Mouse (Mus musculus) c-Kit-positive CD71-positive TER-119-negative erythroid progenitor cells, embryonic 14.5 days (primary cell): ENCODE data around the gene Sh2d1a.

Experiments
- DNase-seq: peaks from one replicate; pipeline ENCODE4 v3.0.0-alpha.2; 2013; ENCODE audit warnings: low read depth

Sh2d1a gene

DNA sequence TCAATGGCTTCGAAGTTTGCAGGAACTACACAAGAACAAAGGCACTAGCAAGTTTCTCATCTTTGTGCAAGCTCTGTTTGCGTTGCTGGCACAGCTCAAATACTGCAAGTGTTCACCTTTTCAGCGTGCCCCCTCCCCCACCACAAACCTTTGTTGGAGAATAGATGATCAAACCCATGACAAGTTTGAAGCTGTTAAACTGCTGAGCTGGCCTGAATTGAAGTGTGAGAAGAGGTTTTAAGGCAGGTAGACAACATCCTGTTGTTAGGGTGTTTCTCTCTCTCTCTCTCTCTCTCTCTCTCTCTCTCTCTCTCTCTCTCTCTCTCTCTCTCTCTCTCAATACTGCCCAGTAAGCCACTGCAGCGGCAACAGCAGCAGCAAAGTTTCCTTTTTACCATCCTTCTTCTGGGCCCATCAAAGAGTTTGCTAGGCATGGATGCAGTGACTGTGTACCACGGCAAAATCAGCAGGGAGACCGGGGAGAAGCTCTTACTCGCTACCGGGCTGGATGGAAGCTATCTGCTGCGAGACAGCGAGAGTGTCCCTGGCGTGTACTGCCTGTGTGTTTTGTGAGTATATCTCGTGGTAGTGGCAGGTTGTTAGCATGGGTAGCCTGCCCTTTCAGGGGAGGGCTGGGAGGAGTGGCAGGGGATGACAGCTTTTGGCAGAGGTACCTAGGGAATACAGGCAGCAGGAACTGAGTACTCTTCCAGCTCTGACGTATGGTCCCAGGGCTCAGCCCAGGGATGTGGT, at the start of gene Sh2d1a:
Sh2d1a (plus strand) TSS at position 163 of the 753 bp plus-strand sequence.
- no peak for DNase-seq

- no peak for DNase-seq
These were observed 49.3 kb upstream of the Sh2d1a start for GRCm38 (mm10) chrX:42453001-42453400.

GRCm38 (mm10) chrX:42454533-42454932, 47.7 kb upstream of the Sh2d1a start:
- DNase-seq, result no peak

GRCm38 (mm10) chrX:42489446-42489845, 12.8 kb upstream of the Sh2d1a start, which contains the start of gene Tex13c2:
Tex13c2 (plus strand) TSS chrX:42489691.
- no peak for DNase-seq

DNA sequence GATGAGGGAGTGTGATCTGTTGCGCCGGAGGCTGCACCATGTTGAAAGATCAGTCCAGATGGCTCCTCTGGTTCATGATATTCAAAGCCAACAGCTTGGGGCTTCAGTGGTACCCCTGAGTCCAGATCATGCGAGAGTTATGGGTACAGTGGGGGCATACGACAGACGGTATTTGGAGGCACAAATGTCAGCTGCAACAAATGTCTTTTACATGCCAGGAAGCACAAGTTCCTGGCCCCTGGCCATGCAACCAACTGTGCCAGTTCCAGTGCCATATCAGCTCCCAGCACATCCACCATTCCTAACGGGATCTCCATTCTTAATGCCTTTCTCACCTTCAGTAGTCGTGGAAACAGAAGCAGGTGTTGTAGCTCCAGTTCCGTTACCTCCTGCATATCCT, 11.9 kb upstream of the Sh2d1a start:
- DNase-seq, result no peak

- DNase-seq, result no peak
These were observed 1.7 kb upstream of the Sh2d1a start for GRCm38 (mm10) chrX:42500538-42500937.

DNA sequence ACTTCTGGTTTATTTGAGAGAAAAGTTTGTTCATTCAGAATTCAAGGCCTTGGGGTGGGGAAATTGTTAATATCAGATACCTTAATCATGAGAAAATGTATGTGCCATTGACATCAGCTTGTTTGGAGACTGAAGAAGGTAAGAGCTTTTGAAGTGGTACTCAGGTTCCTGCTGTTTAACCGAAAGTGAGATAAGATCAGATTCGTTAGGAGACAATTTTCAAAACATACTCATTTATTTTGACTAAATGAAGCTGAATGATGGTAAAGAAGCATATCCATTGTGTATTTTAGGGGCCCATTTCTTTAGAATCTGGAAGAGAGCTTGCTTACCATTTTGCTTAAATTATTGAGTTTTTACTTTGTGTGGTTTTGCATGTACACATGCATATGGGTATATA, 8.9 kb downstream of the Sh2d1a start:
- no peak for DNase-seq

DNA sequence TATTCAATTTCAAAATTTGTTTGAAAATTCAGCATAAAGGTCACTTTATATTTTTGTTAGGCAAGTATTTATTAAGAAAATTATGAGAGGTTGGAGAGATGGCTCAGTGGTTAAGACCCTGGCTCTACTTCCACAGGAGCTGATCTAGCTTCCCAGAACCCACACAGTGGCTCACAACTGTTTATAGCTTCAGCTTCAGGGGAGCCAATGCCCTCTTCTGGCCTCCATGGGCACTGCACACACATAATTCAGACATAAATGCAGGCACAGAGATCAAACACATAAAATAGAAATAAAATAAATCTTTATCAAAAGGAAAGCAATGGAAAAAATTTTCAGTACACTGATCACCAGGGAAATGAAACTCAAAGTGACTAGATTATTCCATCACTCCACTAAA, 10.3 kb downstream of the Sh2d1a start:
- peak; percentile 0 for DNase-seq

- no peak for DNase-seq
These were observed 20.6 kb downstream of the Sh2d1a start for GRCm38 (mm10) chrX:42522868-42523267.

- DNase-seq, result no peak
These were observed 28.4 kb downstream of the Sh2d1a start for GRCm38 (mm10) chrX:42530703-42531102.

- DNase-seq, result no peak
These were observed 37.9 kb downstream of the Sh2d1a start for GRCm38 (mm10) chrX:42540030-42540755.

- DNase-seq, result peak; percentile 54
These were observed 38.5 kb downstream of the Sh2d1a start for GRCm38 (mm10) chrX:42540756-42541053.

DNA sequence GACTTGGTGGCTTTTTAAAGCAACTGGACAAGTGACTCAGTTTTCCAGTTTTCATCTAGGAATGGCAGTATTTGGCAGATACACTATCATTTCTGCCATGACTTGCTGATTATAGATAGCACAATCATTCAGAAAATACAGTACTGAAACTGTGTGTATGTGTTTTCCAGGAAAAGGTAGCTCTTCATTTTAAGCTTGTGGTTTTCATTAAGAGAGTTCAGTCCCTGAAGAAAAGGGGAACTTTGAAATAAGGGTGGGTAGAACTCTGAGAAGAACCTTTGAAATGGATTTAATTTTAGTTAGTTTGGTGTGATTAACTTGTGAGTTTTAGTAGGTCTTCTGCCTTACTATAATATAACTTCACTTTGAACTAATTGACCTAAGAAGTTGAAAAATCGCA, 42.8 kb downstream of the Sh2d1a start:
- DNase-seq, result no peak

- DNase-seq, result no peak
These were observed 46.3 kb downstream of the Sh2d1a start for GRCm38 (mm10) chrX:42548513-42548912.

GRCm38 (mm10) chrX:42557284-42557683, 55.0 kb downstream of the Sh2d1a start:
- peak; percentile 7 for DNase-seq

DNA sequence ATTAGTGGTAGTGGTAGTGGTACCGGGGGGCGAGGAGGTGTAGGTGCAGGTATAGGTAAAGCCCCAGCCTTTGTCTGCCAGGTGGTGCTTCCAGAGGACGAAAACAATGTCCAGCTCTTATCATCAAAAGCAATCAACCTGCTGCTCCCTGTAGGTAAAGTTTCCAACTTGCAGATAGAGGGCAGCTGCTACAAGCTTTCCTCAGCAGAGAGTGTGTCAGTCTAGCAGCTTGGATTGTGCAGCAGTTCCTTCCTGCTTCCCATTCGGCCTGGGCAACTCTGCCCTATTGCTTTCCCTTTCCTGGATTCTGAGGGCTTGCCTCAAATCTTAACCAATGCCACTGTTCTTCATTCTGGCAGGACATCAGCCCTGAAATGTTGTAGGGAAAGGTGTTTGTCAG, 56.4 kb downstream of the Sh2d1a start:
- no peak for DNase-seq
